Mouse (Mus musculus) layer of hippocampus, adult 2 months (tissue): Measurements from ENCODE around the gene Arf3. TPM values are rescaled to one million over a fixed set of nuclear protein-coding genes. Genes with fewer than 3 reads are reported as not detected.

ENCODE experiments used
- DNase-seq, 2 experiments: peaks; one replicate each; pipeline ENCODE4 v3.0.0; 2022; ENCODE audit warnings: low spot score in 2 of 2
- H3K27ac ChIP-seq: fragments of 200-600 bp; 2 replicates; pipeline ENCODE4 v1.8.1; 2022
- H3K4me3 ChIP-seq: fragments of 200-600 bp; 2 replicates; pipeline ENCODE4 v1.8.1; 2022; ENCODE audit warnings: mild to moderate bottlenecking
- CTCF ChIP-seq: fragments of 200-600 bp; conservative IDR thresholded peaks from 2 replicates; pipeline ENCODE4 v1.8.1; 2022; ENCODE audit warnings: antibody characterized with exemption, mild to moderate bottlenecking, moderate library complexity
- total RNA-seq, 2 experiments: library from RNA; stranded (reverse); gene quantifications; 2 replicates each; pipeline ENCODE4 v1.2.3; 2021

Gene Arf3
- total RNA-seq, 2 experiments from 2014 or later = 820 to 852 TPM

DNA sequence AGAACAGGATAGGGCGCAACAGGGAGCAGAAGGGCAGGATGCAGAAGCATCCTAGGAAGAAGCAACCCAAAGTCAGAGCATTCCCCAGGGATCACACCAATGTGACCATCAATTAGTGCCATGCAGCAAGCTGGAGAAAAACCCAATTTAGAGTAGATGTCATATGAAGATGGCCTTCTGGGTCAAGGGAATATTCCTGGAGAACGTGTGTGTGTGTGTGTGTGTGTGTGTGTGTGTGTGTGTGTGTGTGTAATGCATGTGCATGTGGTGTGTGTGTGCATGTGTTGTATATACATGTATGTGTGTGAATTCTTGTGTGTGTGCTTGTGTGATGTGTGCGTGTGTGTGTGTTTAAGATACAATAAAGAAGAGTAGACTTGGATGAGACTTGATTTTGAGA is 35.9 kb upstream of the Arf3 start:
- no peak for DNase-seq
- TF ChIP-seq CTCF = no peak
- no peak overlapping the region for H3K27ac ChIP-seq
- no peak overlapping the region for H3K4me3 ChIP-seq

DNA sequence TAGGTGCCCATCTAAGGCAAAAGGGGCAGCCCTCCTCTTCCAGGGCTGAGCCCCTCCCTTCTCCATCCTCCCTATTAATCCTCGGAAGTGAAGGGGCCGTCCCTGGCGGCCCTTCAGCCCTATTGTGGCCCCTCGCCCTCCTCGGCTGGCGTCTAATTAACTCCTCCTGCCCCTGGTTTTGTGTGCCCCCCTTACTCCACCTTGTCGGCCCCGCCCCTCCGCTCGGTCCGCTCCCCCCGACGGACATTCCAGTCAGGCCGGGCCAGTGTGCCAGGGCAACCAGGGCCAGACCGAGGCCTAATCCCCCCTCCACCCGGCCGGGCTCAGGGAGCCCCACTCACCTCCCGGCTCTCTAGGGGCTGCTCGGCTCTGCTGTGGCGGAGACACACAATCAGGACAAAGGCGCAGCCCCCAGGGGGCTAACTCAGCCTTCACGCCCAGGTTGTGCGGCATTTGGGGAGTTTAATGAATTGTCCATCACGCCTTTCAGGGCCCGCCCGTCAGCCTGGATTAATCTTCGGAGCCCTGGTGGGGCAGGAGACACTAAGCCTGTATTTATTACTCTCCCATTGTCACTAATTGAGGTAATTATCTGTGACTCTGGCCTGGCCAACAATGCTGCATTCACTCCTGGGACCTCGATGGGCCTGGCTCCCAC is 35.0 kb upstream of the Arf3 start:
- no peak overlapping the region for H3K4me3 ChIP-seq
- TF ChIP-seq CTCF = no peak
- no peak for DNase-seq
- no peak overlapping the region for H3K27ac ChIP-seq

DNA sequence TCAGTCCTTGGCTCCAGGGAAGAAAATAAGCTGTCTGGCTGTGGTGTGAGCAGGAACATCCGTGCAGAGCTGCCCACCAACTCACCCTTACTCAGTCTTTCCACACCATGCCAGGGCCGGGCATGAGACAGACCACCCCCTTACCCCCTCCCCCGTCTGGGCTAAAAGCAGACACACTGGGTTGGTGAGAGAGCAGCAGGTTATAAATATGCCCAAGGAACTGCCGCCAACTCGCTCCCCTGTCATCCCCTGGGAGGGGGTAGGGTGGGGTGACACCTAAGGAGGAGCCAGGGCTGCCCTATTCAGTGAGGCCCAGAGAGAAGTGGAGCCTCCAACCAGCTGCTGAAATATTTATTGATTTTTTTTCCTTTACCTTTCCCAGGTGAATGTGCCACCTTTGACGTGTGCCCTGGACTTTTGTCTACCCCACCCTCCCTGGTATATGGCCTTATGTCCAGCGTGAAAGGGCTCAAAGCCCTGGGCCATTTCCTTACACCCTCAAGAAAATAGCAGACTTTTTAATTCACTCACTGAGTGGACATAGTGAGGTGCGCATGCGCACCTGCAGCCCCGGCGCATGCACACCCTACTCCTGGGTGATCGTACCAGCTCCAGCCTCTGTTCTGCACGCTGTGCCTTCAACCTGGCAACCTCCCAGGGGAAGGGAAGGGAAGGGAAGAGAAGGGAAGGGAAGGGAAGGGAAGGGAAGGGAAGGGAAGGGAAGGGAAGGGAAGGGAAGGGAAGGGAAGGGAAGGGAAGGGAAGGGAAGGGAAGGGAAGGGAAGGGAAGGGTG is 34.0 kb upstream of the Arf3 start:
- no peak for DNase-seq
- Histone ChIP-seq H3K27ac (no peak overlapping the region), H3K4me3 (no peak overlapping the region)
- no peak for TF ChIP-seq CTCF

DNA sequence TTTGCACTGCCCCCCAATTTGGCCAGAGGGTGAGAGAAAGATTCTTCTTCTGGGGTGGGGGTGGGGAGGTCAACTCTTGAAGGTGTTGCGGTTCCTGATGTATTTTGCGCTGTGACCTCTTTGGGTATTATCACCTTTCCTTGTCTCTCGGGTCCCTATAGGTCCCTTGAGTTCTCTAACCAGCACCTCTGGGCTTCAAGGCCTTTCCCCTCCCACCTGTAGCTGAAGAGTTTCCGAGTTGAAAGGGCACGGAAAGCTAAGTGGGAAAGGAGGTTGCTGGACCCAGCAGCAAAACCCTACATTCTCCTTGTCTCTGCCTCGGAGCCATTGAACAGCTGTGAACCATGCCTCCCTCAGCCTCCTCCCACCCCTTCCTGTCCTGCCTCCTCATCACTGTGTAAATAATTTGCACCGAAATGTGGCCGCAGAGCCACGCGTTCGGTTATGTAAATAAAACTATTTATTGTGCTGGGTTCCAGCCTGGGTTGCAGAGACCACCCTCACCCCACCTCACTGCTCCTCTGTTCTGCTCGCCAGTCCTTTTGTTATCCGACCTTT is 30.2 kb upstream of the Arf3 start:
- no peak for DNase-seq
- no peak for TF ChIP-seq CTCF
- Histone ChIP-seq H3K27ac (no peak overlapping the region), H3K4me3 (no peak overlapping the region)

DNA sequence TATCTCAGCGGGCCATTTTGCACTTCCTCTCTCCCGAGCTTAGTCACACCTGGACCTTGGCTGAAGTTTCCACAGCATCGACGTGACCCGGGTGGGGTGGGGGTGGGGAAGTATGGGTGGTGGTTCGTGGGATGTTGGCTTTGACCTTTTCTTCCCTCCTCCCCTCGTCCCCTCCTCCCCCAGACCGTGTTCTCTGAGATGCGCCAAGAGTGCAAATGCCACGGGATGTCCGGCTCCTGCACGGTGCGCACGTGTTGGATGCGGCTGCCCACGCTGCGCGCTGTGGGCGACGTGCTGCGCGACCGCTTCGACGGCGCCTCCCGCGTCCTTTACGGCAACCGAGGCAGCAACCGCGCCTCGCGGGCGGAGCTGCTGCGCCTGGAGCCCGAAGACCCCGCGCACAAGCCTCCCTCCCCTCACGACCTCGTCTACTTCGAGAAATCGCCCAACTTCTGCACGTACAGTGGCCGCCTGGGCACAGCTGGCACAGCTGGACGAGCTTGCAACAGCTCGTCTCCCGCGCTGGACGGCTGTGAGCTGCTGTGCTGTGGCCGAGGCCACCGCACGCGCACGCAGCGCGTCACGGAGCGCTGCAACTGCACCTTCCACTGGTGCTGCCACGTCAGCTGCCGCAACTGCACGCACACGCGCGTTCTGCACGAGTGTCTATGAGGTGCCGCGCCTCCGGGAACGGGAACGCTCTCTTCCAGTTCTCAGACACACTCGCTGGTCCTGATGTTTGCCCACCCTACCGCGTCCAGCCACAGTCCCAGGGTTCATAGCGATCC is 29.4 kb upstream of the Arf3 start:
- Histone ChIP-seq H3K27ac (no peak overlapping the region), H3K4me3 (peak overlapping the region; percentile 44)
- no peak for DNase-seq
- no peak for TF ChIP-seq CTCF

DNA sequence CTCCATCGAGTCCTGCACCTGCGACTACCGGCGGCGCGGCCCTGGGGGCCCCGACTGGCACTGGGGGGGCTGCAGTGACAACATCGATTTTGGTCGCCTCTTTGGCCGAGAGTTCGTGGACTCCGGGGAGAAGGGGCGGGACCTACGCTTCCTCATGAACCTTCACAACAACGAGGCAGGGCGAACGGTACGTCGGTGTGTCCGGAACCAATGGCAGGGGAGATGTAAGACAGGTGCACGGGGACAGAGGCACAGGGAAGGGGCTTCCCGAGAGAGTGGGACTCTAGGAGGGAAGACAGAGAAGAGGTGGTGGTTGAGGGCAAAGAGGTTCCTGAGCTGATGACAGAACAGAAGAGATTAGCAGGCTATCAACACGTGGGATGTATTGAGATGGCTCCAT is 28.8 kb upstream of the Arf3 start:
- no peak overlapping the region for H3K4me3 ChIP-seq

DNA sequence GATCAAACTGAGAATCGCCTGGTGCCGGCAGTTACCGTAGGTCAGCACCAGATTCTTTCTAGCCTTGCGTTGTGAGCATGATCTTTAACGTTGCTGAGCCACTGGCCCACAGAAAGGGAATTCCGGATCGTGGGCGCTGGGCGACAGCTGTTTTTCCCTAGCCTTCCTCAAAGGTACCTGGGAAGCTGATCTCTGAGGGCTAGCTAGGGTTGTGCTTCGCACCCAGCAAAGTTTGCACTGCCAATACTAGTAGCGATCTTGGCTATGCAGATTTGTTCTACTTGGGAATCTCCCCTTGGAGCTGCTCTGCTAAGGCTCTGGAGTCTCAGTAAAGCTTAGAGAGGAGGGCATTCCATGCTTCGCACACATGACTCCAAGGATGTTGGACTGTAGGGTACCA is 28.2 kb upstream of the Arf3 start:
- DNase-seq = no peak
- TF ChIP-seq CTCF = no peak
- Histone ChIP-seq H3K4me3 (no peak overlapping the region), H3K27ac (no peak overlapping the region)

More for the DNA sequence above, 28.8 kb upstream of the Arf3 start:
- no peak for DNase-seq
- H3K27ac ChIP-seq = no peak overlapping the region
- TF ChIP-seq CTCF = no peak

DNA sequence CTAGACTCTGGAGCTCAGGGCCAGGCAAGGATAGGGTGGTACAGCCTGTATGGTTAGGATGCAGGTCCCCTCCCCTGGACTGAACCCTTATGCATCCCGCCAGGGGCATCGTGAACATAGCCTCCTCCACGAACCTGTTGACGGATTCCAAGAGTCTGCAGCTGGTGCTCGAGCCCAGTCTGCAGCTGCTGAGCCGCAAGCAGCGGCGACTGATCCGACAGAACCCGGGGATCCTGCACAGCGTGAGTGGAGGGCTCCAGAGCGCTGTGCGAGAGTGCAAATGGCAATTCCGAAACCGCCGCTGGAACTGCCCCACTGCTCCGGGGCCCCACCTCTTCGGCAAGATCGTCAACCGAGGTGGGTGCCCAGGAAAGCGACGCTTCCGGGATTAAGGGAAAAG is 27.7 kb upstream of the Arf3 start:
- H3K4me3 ChIP-seq = no peak overlapping the region
- no peak overlapping the region for H3K27ac ChIP-seq
- no peak for TF ChIP-seq CTCF
- DNase-seq = no peak

DNA sequence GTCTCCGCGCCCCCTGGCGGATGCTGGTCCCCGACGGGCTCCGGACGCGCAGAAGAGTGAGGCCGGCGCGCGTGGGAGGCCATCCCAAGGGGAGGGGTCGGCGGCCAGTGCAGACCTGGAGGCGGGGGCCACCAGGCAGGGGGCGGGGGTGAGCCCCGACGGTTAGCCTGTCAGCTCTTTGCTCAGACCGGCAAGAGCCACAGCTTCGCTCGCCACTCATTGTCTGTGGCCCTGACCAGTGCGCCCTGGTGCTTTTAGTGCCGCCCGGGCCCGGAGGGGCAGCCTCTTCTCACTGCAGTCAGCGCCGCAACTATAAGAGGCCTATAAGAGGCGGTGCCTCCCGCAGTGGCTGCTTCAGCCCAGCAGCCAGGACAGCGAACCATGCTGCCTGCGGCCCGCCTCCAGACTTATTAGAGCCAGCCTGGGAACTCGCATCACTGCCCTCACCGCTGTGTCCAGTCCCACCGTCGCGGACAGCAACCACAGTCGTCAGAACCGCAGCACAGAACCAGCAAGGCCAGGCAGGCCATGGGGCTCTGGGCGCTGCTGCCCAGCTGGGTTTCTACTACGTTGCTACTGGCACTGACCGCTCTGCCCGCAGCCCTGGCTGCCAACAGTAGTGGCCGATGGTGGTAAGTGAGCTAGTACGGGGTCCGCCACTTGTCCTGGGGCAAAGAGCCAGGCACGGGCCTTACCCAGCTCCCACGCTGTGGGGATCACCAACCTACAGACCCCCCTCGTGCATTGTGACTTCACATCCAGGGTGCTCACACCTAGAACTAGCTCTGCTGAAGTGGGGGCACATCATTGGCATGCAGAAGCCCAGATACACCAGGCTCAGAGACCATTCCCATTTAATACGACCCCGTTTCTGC is 26.9 kb upstream of the Arf3 start, which contains the start of gene Wnt1:
Gene Wnt1, plus strand, starts transcription at position 197 of the 875 bp plus-strand sequence.
- H3K4me3 ChIP-seq = no peak within 1 kb of the TSS
- no peak for DNase-seq
- TF ChIP-seq CTCF = peak; percentile 76
- no peak within 1 kb of the TSS for H3K27ac ChIP-seq

DNA sequence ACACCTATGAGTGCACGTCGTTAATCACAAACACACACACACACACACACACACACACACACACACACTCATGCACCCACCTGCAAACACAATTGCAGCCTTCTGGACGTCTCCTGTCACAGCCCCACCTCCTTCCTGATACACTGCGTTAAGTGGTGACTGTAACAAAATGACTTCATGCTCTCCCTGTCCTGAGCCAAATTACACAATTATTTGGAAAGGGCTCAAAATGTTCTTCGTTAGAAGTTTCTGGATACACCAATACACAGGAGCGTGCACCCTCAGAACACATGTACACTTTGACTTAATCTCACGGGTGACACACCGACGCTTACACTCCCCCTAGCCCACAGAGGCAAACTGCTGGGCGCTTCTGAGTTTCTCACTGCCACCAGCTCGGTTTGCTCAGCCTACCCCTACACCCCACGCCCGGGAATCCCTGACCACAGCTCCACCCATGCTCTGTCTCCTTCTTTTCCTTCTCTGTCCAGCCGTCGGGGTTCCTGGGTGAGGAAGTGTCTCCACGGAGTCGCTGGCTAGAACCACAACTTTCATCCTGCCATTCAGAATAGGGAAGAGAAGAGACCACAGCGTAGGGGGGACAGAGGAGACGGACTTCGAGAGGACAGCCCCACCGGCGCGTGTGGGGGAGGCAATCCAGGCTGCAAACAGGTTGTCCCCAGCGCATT is 26.1 kb upstream of the Arf3 start:
- Histone ChIP-seq H3K4me3 (no peak overlapping the region), H3K27ac (no peak overlapping the region)
- TF ChIP-seq CTCF = no peak
- DNase-seq = no peak

DNA sequence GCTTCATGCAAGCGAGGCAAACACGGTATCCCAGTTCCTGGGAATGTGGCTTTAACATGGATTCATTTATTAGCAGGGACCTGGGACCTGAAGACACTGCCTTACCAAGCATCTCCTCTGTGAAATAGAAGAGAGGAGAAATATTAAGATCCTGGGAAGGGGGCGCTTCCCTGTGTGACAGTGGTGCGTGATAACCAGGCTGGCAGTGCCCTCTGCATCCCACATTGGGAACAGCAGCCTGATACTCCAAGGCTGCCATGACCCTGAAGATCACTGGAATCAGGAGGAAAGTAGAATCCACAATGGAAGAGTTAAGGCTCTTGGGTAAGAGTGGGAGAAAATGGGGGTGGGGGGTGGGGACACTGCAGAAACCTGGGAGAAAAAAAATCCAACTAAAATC is 24.9 kb upstream of the Arf3 start:
- no peak overlapping the region for H3K27ac ChIP-seq
- TF ChIP-seq CTCF = peak; percentile 78
- no peak overlapping the region for H3K4me3 ChIP-seq
- no peak for DNase-seq

DNA sequence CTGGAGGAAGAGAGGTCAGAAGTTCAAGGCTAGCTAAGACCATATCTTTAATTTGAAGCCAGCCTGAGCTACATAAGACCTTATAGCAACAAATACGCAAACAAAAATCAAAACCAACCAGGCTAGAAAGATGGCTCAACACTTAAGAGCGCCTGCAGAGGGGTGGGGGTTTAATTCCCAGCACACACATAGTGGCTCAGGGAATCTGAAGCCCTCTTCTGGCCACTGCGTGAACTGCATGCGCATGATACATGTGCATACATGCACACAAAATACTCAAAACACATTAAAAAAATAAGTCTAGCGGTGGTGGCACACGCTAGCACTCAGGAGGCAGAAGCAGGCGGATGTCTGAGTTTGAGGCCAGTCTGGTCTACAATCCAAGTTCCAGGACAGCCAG is 22.7 kb upstream of the Arf3 start:
- no peak overlapping the region for H3K27ac ChIP-seq
- H3K4me3 ChIP-seq = no peak overlapping the region
- no peak for DNase-seq
- peak; percentile 76 for TF ChIP-seq CTCF
